Mouse (Mus musculus): ENCODE measurements around the gene Gm49630. TPM values are rescaled to one million over a fixed set of nuclear protein-coding genes. Genes with fewer than 3 reads are reported as not detected.

Gene Gm49630
- polyA plus RNA-seq, 1 experiment from 2014 or later, result not detected

Other genes starting within 250 kb of the Gm49630 start
- gene Rps6ka2, start 201.9 kb downstream of the Gm49630 start, polyA plus RNA-seq (2015; fragmentation: Nextera tagmentation; extraction: Ambion mirVana), result 24.2 and 25.5 TPM in 2 replicates
- gene Tcp10a, start 47.3 kb downstream of the Gm49630 start, polyA plus RNA-seq (2015; fragmentation: Nextera tagmentation; extraction: Ambion mirVana), result not detected in 2 replicates
- not detected in 2 replicates for gene Ttll2, start 19.3 kb downstream of the Gm49630 start, polyA plus RNA-seq (2015; fragmentation: Nextera tagmentation; extraction: Ambion mirVana)
- not detected in 2 replicates for gene Unc93a2, start 13.5 kb upstream of the Gm49630 start, polyA plus RNA-seq (2015; fragmentation: Nextera tagmentation; extraction: Ambion mirVana)